Mouse (Mus musculus): ENCODE results near the gene Pnpla2. TPM values are rescaled to one million over a fixed set of nuclear protein-coding genes. Genes with fewer than 3 reads are reported as not detected.

Pnpla2 gene
- polyA plus RNA-seq, 1 experiment from 2014 or later: 17.6 TPM

- Histone ChIP-seq H3K36me3 (peaks cover 40% of the 10 kb centered on the region), H3K27me3 (no peaks in the 10 kb centered on the region), H3K4me1 (replicated peaks) (peaks cover 69% of the 10 kb centered on the region), H3K4me2 (peak overlapping the region; percentile 95), H3K27ac (replicated peaks) (peak overlapping the region; percentile 86), H3K9me3 (no peaks in the 10 kb centered on the region), H3K9ac (peak overlapping the region; percentile 86), H3K4me3 (peak overlapping the region; percentile 64)
- 75% methylated on average over 15 of the region's 15 CpGs for WGBS
- no peak for ATAC-seq (ENCODE audit: low read depth)
These were observed 21.2 kb upstream of the Pnpla2 start for GRCm38 (mm10) chr7:141433517-141434400.

- H3K9ac ChIP-seq: peak overlapping the region; percentile 86
- peak overlapping the region; percentile 95 for H3K4me2 ChIP-seq
- 9% methylated on average over 8 of the region's 8 CpGs for WGBS
- H3K9me3 ChIP-seq: no peaks in the 10 kb centered on the region
- H3K4me3 ChIP-seq: peak overlapping the region; percentile 64
- peaks cover 40% of the 10 kb centered on the region for H3K36me3 ChIP-seq
- no peaks in the 10 kb centered on the region for H3K27me3 ChIP-seq
- H3K4me1 ChIP-seq (replicated peaks): peaks cover 62% of the 10 kb centered on the region
- peak overlapping the region; percentile 86 for H3K27ac ChIP-seq (replicated peaks)
- 0 out of 2 replicates have a peak, but pooled peaks have one; percentile 9 for ATAC-seq (ENCODE audit: low read depth)
These were observed 20.5 kb upstream of the Pnpla2 start for GRCm38 (mm10) chr7:141434464-141434863.

- H3K36me3 ChIP-seq: peaks cover 36% of the 10 kb centered on the region
- no peaks in the 10 kb centered on the region for H3K27me3 ChIP-seq
- peaks cover 54% of the 10 kb centered on the region for H3K4me1 ChIP-seq (replicated peaks)
- WGBS: 3% methylated on average over 17 of the region's 17 CpGs
- H3K4me2 ChIP-seq: peak overlapping the region; percentile 95
- 0 out of 2 replicates have a peak, but pooled peaks have one; percentile 2 for ATAC-seq (ENCODE audit: low read depth)
- peak overlapping the region; percentile 86 for H3K27ac ChIP-seq (replicated peaks)
- no peaks in the 10 kb centered on the region for H3K9me3 ChIP-seq
- H3K9ac ChIP-seq: peak overlapping the region; percentile 86
- peak overlapping the region; percentile 64 for H3K4me3 ChIP-seq
These were observed 19.7 kb upstream of the Pnpla2 start for GRCm38 (mm10) chr7:141435129-141435855.

DNA sequence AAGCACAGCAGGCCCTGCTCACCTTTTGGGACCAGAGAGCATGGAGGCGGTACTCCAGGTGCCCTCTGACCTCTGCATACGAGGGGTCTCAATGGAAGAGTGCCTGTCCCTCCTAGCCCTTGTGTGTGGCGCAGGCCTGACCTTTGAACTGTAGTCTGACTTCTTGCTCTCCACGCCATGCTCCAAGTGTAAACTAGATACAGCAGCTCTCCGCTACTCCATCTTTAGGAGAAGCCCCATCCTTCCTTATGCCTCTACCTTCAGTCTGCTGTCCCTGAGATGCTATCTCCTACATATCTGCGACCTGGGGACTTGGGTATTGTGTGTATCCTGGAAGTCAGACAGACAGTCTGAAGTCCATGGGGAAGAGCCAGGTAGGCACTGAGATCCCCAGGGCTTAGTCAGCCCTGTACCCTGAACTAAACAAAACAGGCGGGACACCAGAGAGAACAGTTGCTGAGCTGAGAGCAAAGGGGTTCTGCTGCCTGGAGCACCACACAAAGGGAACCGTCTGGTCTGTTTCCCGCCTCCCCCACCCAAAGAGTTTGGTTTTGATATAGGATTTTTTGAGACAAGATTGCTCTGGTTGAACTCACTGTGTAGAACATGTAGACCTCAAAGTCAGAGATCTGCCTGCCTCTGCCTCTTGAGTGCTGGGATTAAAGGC, 19.0 kb upstream of the Pnpla2 start:
- H3K4me2 ChIP-seq: peak overlapping the region; percentile 95
- H3K4me1 ChIP-seq (replicated peaks): peaks cover 60% of the 10 kb centered on the region
- WGBS: 78% methylated on average over 9 of the region's 9 CpGs
- H3K9me3 ChIP-seq: no peaks in the 10 kb centered on the region
- H3K4me3 ChIP-seq: peak overlapping the region; percentile 64; the same call in 1 of the 2 replicates
- ATAC-seq (ENCODE audit: low read depth): no peak
- H3K36me3 ChIP-seq: peaks cover 29% of the 10 kb centered on the region
- H3K27ac ChIP-seq (replicated peaks): peak overlapping the region; percentile 86; the same call in 1 of the 2 replicates
- peak overlapping the region; percentile 89; the same call in 1 of the 2 replicates for H3K9ac ChIP-seq
- H3K27me3 ChIP-seq: no peaks in the 10 kb centered on the region

DNA sequence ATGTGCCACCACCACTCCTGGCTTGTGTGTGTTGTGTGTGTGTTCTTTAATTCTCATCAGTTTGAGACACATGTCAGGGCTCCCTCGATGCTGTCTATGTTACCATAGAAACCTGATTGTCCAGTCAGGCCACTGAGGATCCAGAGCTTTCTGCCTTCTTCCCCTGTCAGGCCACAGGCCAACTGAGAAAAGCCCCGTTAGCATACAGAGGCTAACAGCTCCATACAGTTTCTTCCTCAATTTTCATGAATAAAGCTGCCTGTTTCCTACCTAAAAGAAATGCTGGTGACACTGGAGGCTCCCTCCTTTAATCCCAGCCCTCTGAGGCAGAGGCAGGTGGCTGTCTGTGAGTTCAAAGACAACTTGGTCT, 18.5 kb upstream of the Pnpla2 start:
- no peak for ATAC-seq (ENCODE audit: low read depth)
- Histone ChIP-seq H3K9me3 (no peaks in the 10 kb centered on the region), H3K4me1 (replicated peaks) (peaks cover 62% of the 10 kb centered on the region)

GRCm38 (mm10) chr7:141437178-141438120, 17.5 kb upstream of the Pnpla2 start, which contains the start of gene Slc25a22:
Slc25a22 (minus strand) TSS chr7:141437892.
- Histone ChIP-seq H3K4me1 (replicated peaks) (peaks cover 70% of the 10 kb centered on the region), H3K4me2 (peak within 1 kb of the TSS; percentile 95), H3K9ac (peak within 1 kb of the TSS; percentile 89), H3K27me3 (no peaks in the 10 kb centered on the region), H3K4me3 (peak within 1 kb of the TSS; percentile 64), H3K9me3 (no peaks in the 10 kb centered on the region), H3K36me3 (peaks cover 15% of the 10 kb centered on the region), H3K27ac (replicated peaks) (peak within 1 kb of the TSS; percentile 82)
- 5% methylated on average over 53 of the region's 53 CpGs for WGBS
- ATAC-seq (ENCODE audit: low read depth): peak; percentile 74

More for the DNA sequence above, 18.5 kb upstream of the Pnpla2 start:
- Histone ChIP-seq H3K27me3 (no peaks in the 10 kb centered on the region), H3K4me3 (peak overlapping the region; percentile 64), H3K27ac (replicated peaks) (peak overlapping the region; percentile 82; the same call in 1 of the 2 replicates), H3K9ac (peak overlapping the region; percentile 89), H3K4me2 (peak overlapping the region; percentile 95), H3K36me3 (peaks cover 24% of the 10 kb centered on the region)
- WGBS: 49% methylated on average over 2 of the region's 2 CpGs

GRCm38 (mm10) chr7:141438201-141438968, 16.6 kb upstream of the Pnpla2 start:
- H3K4me1 ChIP-seq (replicated peaks): peaks cover 70% of the 10 kb centered on the region
- no peaks in the 10 kb centered on the region for H3K9me3 ChIP-seq
- H3K27me3 ChIP-seq: no peaks in the 10 kb centered on the region
- peak overlapping the region; percentile 95; the same call in 1 of the 2 replicates for H3K4me2 ChIP-seq
- no peak for ATAC-seq (ENCODE audit: low read depth)
- 90% methylated on average over 12 of the region's 12 CpGs for WGBS
- H3K9ac ChIP-seq: peak overlapping the region; percentile 89; the same call in 1 of the 2 replicates
- H3K4me3 ChIP-seq: no peak overlapping the region; the same call in 1 of the 2 replicates
- peak overlapping the region; percentile 82; the same call in 1 of the 2 replicates for H3K27ac ChIP-seq (replicated peaks)
- H3K36me3 ChIP-seq: peaks cover 6% of the 10 kb centered on the region; the same call in 1 of the 2 replicates

DNA sequence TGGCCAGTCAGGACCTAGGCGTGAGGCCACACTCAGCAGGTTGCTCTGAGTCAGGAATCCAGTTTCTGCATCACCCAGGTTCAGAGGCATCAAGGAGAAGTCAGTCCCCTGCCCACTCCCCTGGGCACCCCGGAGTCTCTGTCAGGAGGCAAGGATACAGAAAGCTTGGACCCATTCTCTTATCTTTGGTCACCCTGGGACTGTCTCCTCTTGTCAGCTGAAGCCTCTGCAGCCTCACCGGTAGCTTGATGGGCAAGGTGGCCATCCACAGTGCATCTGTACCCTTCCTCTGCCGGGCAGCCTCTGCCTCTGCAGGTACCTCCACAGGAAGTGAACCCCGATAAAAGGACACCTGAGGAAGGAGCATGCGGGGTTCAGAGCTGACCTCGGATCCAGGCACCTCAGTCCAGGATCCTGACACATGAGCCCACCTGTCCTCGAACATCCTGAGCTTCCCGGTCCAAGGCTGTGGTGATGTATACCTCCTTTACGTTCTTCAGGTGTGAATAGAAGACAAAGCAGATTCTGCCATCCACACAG, 15.8 kb upstream of the Pnpla2 start:
- Histone ChIP-seq H3K27me3 (no peaks in the 10 kb centered on the region), H3K4me3 (no peak overlapping the region), H3K4me2 (no peak overlapping the region), H3K27ac (replicated peaks) (no peak overlapping the region), H3K9me3 (no peaks in the 10 kb centered on the region), H3K9ac (0 out of 2 replicates have a peak overlapping the region, but pooled peaks have one; percentile 0), H3K36me3 (no peaks in the 10 kb centered on the region; the same call in 1 of the 2 replicates), H3K4me1 (replicated peaks) (peaks cover 70% of the 10 kb centered on the region)
- WGBS: 94% methylated on average over 10 of the region's 10 CpGs
- ATAC-seq (ENCODE audit: low read depth): no peak

- Histone ChIP-seq H3K4me1 (replicated peaks) (peaks cover 66% of the 10 kb centered on the region), H3K36me3 (no peaks in the 10 kb centered on the region; the same call in 1 of the 2 replicates), H3K4me2 (no peak overlapping the region), H3K27me3 (no peaks in the 10 kb centered on the region), H3K27ac (replicated peaks) (no peak overlapping the region), H3K4me3 (no peak overlapping the region), H3K9me3 (no peaks in the 10 kb centered on the region), H3K9ac (no peak overlapping the region)
- 97% methylated on average over 11 of the region's 11 CpGs for WGBS
- no peak for ATAC-seq (ENCODE audit: low read depth)
These were observed 15.2 kb upstream of the Pnpla2 start for GRCm38 (mm10) chr7:141439811-141440210.

GRCm38 (mm10) chr7:141440613-141441012, 14.4 kb upstream of the Pnpla2 start:
- H3K9ac ChIP-seq: peak overlapping the region; percentile 26; the same call in 1 of the 2 replicates
- no peak for ATAC-seq (ENCODE audit: low read depth)
- H3K27ac ChIP-seq (replicated peaks): no peak overlapping the region
- H3K4me2 ChIP-seq: no peak overlapping the region
- no peak overlapping the region for H3K4me3 ChIP-seq
- no peaks in the 10 kb centered on the region for H3K9me3 ChIP-seq
- H3K27me3 ChIP-seq: no peaks in the 10 kb centered on the region
- H3K36me3 ChIP-seq: no peaks in the 10 kb centered on the region; the same call in 1 of the 2 replicates
- WGBS: 24% methylated on average over 6 of the region's 6 CpGs
- H3K4me1 ChIP-seq (replicated peaks): peaks cover 58% of the 10 kb centered on the region

Measured in neural tube, embryonic 13.5 days (tissue).